ENCODE assay signal across 8 mouse cellular contexts in genomic region chr14:31659501-31660181, GRCm38 (mm10). TPM values are rescaled to one million over a fixed set of nuclear protein-coding genes. Genes with fewer than 3 reads are reported as not detected.
DNase-seq lines count a peak whose midpoint lies in the region; ATAC-seq and TF ChIP-seq lines count a peak whose summit lies in the region.

No protein-coding gene starts in this region.

- H3K4me1 ChIP-seq in midbrain, embryonic 11.5 days (ENCODE audit: control insufficient read depth, insufficient read depth, low read length): peaks cover 14% of the 10 kb centered on the region
- peaks cover 38% of the 10 kb centered on the region for H3K4me1 ChIP-seq in midbrain, embryonic 10.5 days
- peaks cover 64% of the 10 kb centered on the region for H3K4me1 ChIP-seq in embryonic facial prominence, embryonic 10.5 days
- peaks cover 66% of the 10 kb centered on the region for H3K4me1 ChIP-seq in heart, embryonic 12.5 days (replicated peaks)
- H3K4me1 ChIP-seq in kidney, postnatal 0 days (replicated peaks; ENCODE audit: insufficient read depth, low read length): peaks cover 59% of the 10 kb centered on the region
- H3K4me1 ChIP-seq in stomach, embryonic 16.5 days (ENCODE audit: control insufficient read depth, insufficient read depth, low read length): peaks cover 64% of the 10 kb centered on the region

- H3K27me3 ChIP-seq in midbrain, embryonic 11.5 days (ENCODE audit: control insufficient read depth, insufficient read depth, low read length): no peaks in the 10 kb centered on the region
- H3K27me3 ChIP-seq in midbrain, embryonic 10.5 days (ENCODE audit: low read depth, poor library complexity, severe bottlenecking): no peaks in the 10 kb centered on the region
- H3K27me3 ChIP-seq in embryonic facial prominence, embryonic 10.5 days (replicated peaks; ENCODE audit: low read depth, poor library complexity, severe bottlenecking): no peaks in the 10 kb centered on the region
- no peaks in the 10 kb centered on the region for H3K27me3 ChIP-seq in heart, embryonic 12.5 days (replicated peaks)
- no peaks in the 10 kb centered on the region for H3K27me3 ChIP-seq in kidney, postnatal 0 days (ENCODE audit: insufficient read depth, low read length)
- no peaks in the 10 kb centered on the region for H3K27me3 ChIP-seq in stomach, embryonic 16.5 days (ENCODE audit: control insufficient read depth, insufficient read depth, low read length)

- no peak for TF ChIP-seq CTCF in kidney, postnatal 0 days (IDR thresholded peaks at IDR 0.05; ENCODE audit: low read depth)

- WGBS in midbrain, embryonic 11.5 days: 84% methylated on average over 10 of the region's 10 CpGs
- WGBS in midbrain, embryonic 10.5 days: 83% methylated on average over 10 of the region's 10 CpGs
- 76% methylated on average over 10 of the region's 10 CpGs for WGBS in embryonic facial prominence, embryonic 10.5 days
- WGBS in heart, embryonic 12.5 days: 28% methylated on average over 10 of the region's 10 CpGs
- 27% methylated on average over 10 of the region's 10 CpGs for WGBS in kidney, postnatal 0 days
- 47% methylated on average over 10 of the region's 10 CpGs for WGBS in stomach, embryonic 16.5 days

- no peaks in the 10 kb centered on the region; the same call in 1 of the 2 replicates for H3K36me3 ChIP-seq in midbrain, embryonic 11.5 days (ENCODE audit: control insufficient read depth, insufficient read depth, low read length)
- H3K36me3 ChIP-seq in midbrain, embryonic 10.5 days: no peaks in the 10 kb centered on the region
- no peaks in the 10 kb centered on the region for H3K36me3 ChIP-seq in embryonic facial prominence, embryonic 10.5 days (replicated peaks)
- H3K36me3 ChIP-seq in heart, embryonic 12.5 days: no peaks in the 10 kb centered on the region
- H3K36me3 ChIP-seq in kidney, postnatal 0 days (ENCODE audit: insufficient read depth, low read length): no peaks in the 10 kb centered on the region
- no peaks in the 10 kb centered on the region for H3K36me3 ChIP-seq in stomach, embryonic 16.5 days (ENCODE audit: control insufficient read depth, insufficient read depth, low read length)

- no peak overlapping the region for H3K4me2 ChIP-seq in midbrain, embryonic 11.5 days
- 0 out of 2 replicates have a peak overlapping the region, but pooled peaks have one; percentile 11 for H3K4me2 ChIP-seq in heart, embryonic 12.5 days
- H3K4me2 ChIP-seq in kidney, postnatal 0 days (ENCODE audit: low read length): peak overlapping the region; percentile 8; the same call in 1 of the 2 replicates
- H3K4me2 ChIP-seq in stomach, embryonic 16.5 days (ENCODE audit: low read depth, low read length): no peak overlapping the region

- peak; percentile 76 for DNase-seq in midbrain, embryonic 11.5 days (ENCODE audit: low spot score, missing footprints)
- DNase-seq in midbrain, embryonic 10.5 days (ENCODE audit: low spot score): no peak
- no peak for DNase-seq in embryonic facial prominence, embryonic 10.5 days (ENCODE audit: low spot score)
- DNase-seq in kidney, postnatal 0 days (ENCODE audit: low spot score): peak; percentile 75
- no peak for DNase-seq in cerebellum, adult 9-11 months

- ATAC-seq in midbrain, embryonic 11.5 days (ENCODE audit: low FRiP score): no peak
- 0 out of 2 replicates have a peak, but pooled peaks have one; percentile 15 for ATAC-seq in heart, embryonic 12.5 days (ENCODE audit: insufficient number of reproducible peaks, low FRiP score)
- ATAC-seq in kidney, postnatal 0 days (replicated peaks; ENCODE audit: low FRiP score, low read depth): 0 out of 2 replicates have a peak, but pooled peaks have one; percentile 7
- ATAC-seq in stomach, embryonic 16.5 days (ENCODE audit: insufficient read depth, low FRiP score): 0 out of 2 replicates have a peak, but pooled peaks have one; percentile 25
- ATAC-seq in erythroid progenitor cell, adult 5-6 weeks (replicated peaks; ENCODE audit: low FRiP score, poor library complexity, severe bottlenecking): no peak

- no peak overlapping the region for H3K4me3 ChIP-seq in midbrain, embryonic 11.5 days (ENCODE audit: low read depth, low read length)
- H3K4me3 ChIP-seq in midbrain, embryonic 10.5 days: no peak overlapping the region
- no peak overlapping the region for H3K4me3 ChIP-seq in embryonic facial prominence, embryonic 10.5 days
- no peak overlapping the region for H3K4me3 ChIP-seq in heart, embryonic 12.5 days
- H3K4me3 ChIP-seq in kidney, postnatal 0 days (replicated peaks; ENCODE audit: low read depth, low read length): no peak overlapping the region
- H3K4me3 ChIP-seq in stomach, embryonic 16.5 days (replicated peaks; ENCODE audit: low read length): no peak overlapping the region

- H3K9me3 ChIP-seq in midbrain, embryonic 11.5 days (ENCODE audit: control insufficient read depth, low read length): no peaks in the 10 kb centered on the region
- H3K9me3 ChIP-seq in midbrain, embryonic 10.5 days (replicated peaks): no peaks in the 10 kb centered on the region
- H3K9me3 ChIP-seq in embryonic facial prominence, embryonic 10.5 days: no peaks in the 10 kb centered on the region
- no peaks in the 10 kb centered on the region for H3K9me3 ChIP-seq in heart, embryonic 12.5 days (replicated peaks)
- H3K9me3 ChIP-seq in kidney, postnatal 0 days (replicated peaks; ENCODE audit: low read length): no peaks in the 10 kb centered on the region
- H3K9me3 ChIP-seq in stomach, embryonic 16.5 days (replicated peaks; ENCODE audit: control insufficient read depth, low read length): no peaks in the 10 kb centered on the region

- H3K9ac ChIP-seq in midbrain, embryonic 11.5 days (ENCODE audit: low read length): no peak overlapping the region
- H3K9ac ChIP-seq in heart, embryonic 12.5 days: 0 out of 2 replicates have a peak overlapping the region, but pooled peaks have one; percentile 25
- H3K9ac ChIP-seq in kidney, postnatal 0 days (ENCODE audit: low read depth, low read length): no peak overlapping the region
- H3K9ac ChIP-seq in stomach, embryonic 16.5 days (ENCODE audit: low read length): no peak overlapping the region; the same call in 1 of the 2 replicates

- H3K27ac ChIP-seq in midbrain, embryonic 11.5 days (ENCODE audit: low read depth, low read length): no peak overlapping the region
- no peak overlapping the region for H3K27ac ChIP-seq in midbrain, embryonic 10.5 days (replicated peaks)
- peak overlapping the region; percentile 49 for H3K27ac ChIP-seq in embryonic facial prominence, embryonic 10.5 days (replicated peaks)
- peak overlapping the region; percentile 97 for H3K27ac ChIP-seq in heart, embryonic 12.5 days (ENCODE audit: poor library complexity, severe bottlenecking)
- H3K27ac ChIP-seq in kidney, postnatal 0 days: peak overlapping the region; percentile 97
- peak overlapping the region; percentile 100 for H3K27ac ChIP-seq in stomach, embryonic 16.5 days (ENCODE audit: low read length)

RNA-seq across cellular contexts. Expression of gene Hacl1, which starts 18.6 kb away (rescaled TPM):
- polyA plus RNA-seq in midbrain, embryonic 11.5 days (2014; fragmentation: Nextera tagmentation; extraction: Ambion mirVana): 9.6 and 10.9 TPM in 2 replicates
- polyA plus RNA-seq in midbrain, embryonic 10.5 days (2016; fragmentation: Nextera tagmentation; extraction: Ambion mirVana): 7.2 and 9.5 TPM in 2 replicates
- polyA plus RNA-seq in embryonic facial prominence, embryonic 10.5 days (2016; fragmentation: Nextera tagmentation; extraction: Ambion mirVana): 7.8 and 8.2 TPM in 2 replicates
- 7.9 and 13.2 TPM in 2 replicates for polyA plus RNA-seq in heart, embryonic 12.5 days (2016; fragmentation: Nextera tagmentation; extraction: Ambion mirVana)
- polyA plus RNA-seq in kidney, postnatal 0 days (2015; fragmentation: Nextera tagmentation; extraction: Ambion mirVana): 68.9 and 76.3 TPM in 2 replicates
- 12.5 and 13.1 TPM in 2 replicates for polyA plus RNA-seq in stomach, embryonic 16.5 days (2015; fragmentation: Nextera tagmentation; extraction: Ambion mirVana)
- 16.2 TPM in 1 of 2 replicates, not detected in the other for total RNA-seq in erythroid progenitor cell, adult 5-6 weeks (2015; ENCODE audit: low replicate concordance)
- 11.6 and 17.4 TPM in 2 replicates for total RNA-seq in erythroid progenitor cell, adult 5-6 weeks (2017; ENCODE audit: low replicate concordance)

RNA-seq across cellular contexts. Expression of gene Btd, which starts 18.8 kb away (rescaled TPM):
- polyA plus RNA-seq in midbrain, embryonic 11.5 days (2014; fragmentation: Nextera tagmentation; extraction: Ambion mirVana): 15.8 and 16.7 TPM in 2 replicates
- 15.5 and 16.4 TPM in 2 replicates for polyA plus RNA-seq in midbrain, embryonic 10.5 days (2016; fragmentation: Nextera tagmentation; extraction: Ambion mirVana)
- polyA plus RNA-seq in embryonic facial prominence, embryonic 10.5 days (2016; fragmentation: Nextera tagmentation; extraction: Ambion mirVana): 14.8 and 15.2 TPM in 2 replicates
- polyA plus RNA-seq in heart, embryonic 12.5 days (2016; fragmentation: Nextera tagmentation; extraction: Ambion mirVana): 23.1 and 27.8 TPM in 2 replicates
- 60.6 and 64.5 TPM in 2 replicates for polyA plus RNA-seq in kidney, postnatal 0 days (2015; fragmentation: Nextera tagmentation; extraction: Ambion mirVana)
- 29.0 and 31.8 TPM in 2 replicates for polyA plus RNA-seq in stomach, embryonic 16.5 days (2015; fragmentation: Nextera tagmentation; extraction: Ambion mirVana)
- total RNA-seq in erythroid progenitor cell, adult 5-6 weeks (2015; ENCODE audit: low replicate concordance): 0.72 and 5.9 TPM in 2 replicates
- 3.3 and 3.5 TPM in 2 replicates for total RNA-seq in erythroid progenitor cell, adult 5-6 weeks (2017; ENCODE audit: low replicate concordance)

RNA-seq across cellular contexts. Expression of gene Gm49387, which starts 19.0 kb away (rescaled TPM):
- 1.3 TPM in 1 of 2 replicates, not detected in the other for polyA plus RNA-seq in midbrain, embryonic 11.5 days (2014; fragmentation: Nextera tagmentation; extraction: Ambion mirVana)
- 0.12 and 1.4 TPM in 2 replicates for polyA plus RNA-seq in midbrain, embryonic 10.5 days (2016; fragmentation: Nextera tagmentation; extraction: Ambion mirVana)
- 0.39 and 0.48 TPM in 2 replicates for polyA plus RNA-seq in embryonic facial prominence, embryonic 10.5 days (2016; fragmentation: Nextera tagmentation; extraction: Ambion mirVana)
- polyA plus RNA-seq in heart, embryonic 12.5 days (2016; fragmentation: Nextera tagmentation; extraction: Ambion mirVana): 0.10 and 3.7 TPM in 2 replicates
- 2.9 TPM in 1 of 2 replicates, not detected in the other for polyA plus RNA-seq in kidney, postnatal 0 days (2015; fragmentation: Nextera tagmentation; extraction: Ambion mirVana)
- polyA plus RNA-seq in stomach, embryonic 16.5 days (2015; fragmentation: Nextera tagmentation; extraction: Ambion mirVana): 0.77 and 1.5 TPM in 2 replicates
- total RNA-seq in erythroid progenitor cell, adult 5-6 weeks (2015; ENCODE audit: low replicate concordance): not detected in 2 replicates
- not detected in 2 replicates for total RNA-seq in erythroid progenitor cell, adult 5-6 weeks (2017; ENCODE audit: low replicate concordance)

Comparison
In these comparisons a context has a peak if more than half of its experiments do, and no peak if none do; other contexts are left out.
1. DNase-seq: peak in midbrain, embryonic 11.5 days (single experiment) and kidney, postnatal 0 days (single experiment); none in midbrain, embryonic 10.5 days (single experiment), embryonic facial prominence, embryonic 10.5 days (single experiment) and cerebellum, adult 9-11 months (single experiment).
2. ATAC-seq: peak in heart, embryonic 12.5 days (single experiment), kidney, postnatal 0 days (single experiment) and stomach, embryonic 16.5 days (single experiment); none in midbrain, embryonic 11.5 days (single experiment) and erythroid progenitor cell, adult 5-6 weeks (single experiment).
3. H3K27ac ChIP-seq: peak in embryonic facial prominence, embryonic 10.5 days (single experiment), heart, embryonic 12.5 days (single experiment), kidney, postnatal 0 days (single experiment) and stomach, embryonic 16.5 days (single experiment); none in midbrain, embryonic 11.5 days (single experiment) and midbrain, embryonic 10.5 days (single experiment).
4. H3K4me2 ChIP-seq: peak in heart, embryonic 12.5 days (single experiment) and kidney, postnatal 0 days (single experiment); none in midbrain, embryonic 11.5 days (single experiment) and stomach, embryonic 16.5 days (single experiment).